Mouse (Mus musculus): ENCODE data around the gene Cdkal1.

Gene Cdkal1

GRCm38 (mm10) chr13:29637788-29638187, 217.7 kb downstream of the Cdkal1 start:
- in situ Hi-C loops (cut with MboI, MseI): no loop called here

- in situ Hi-C loops (cut with MboI, MseI): no loop called here
Measured at GRCm38 (mm10) chr13:29635581-29635980, 219.9 kb downstream of the Cdkal1 start.

GRCm38 (mm10) chr13:29631342-29631741, 224.1 kb downstream of the Cdkal1 start:
- in situ Hi-C loops (cut with MboI, MseI): no loop called here

GRCm38 (mm10) chr13:29628607-29629006, 226.9 kb downstream of the Cdkal1 start:
- in situ Hi-C loops (cut with MboI, MseI): no loop called here

GRCm38 (mm10) chr13:29627438-29628124, 227.9 kb downstream of the Cdkal1 start:
- in situ Hi-C loops (cut with MboI, MseI): no loop called here

- in situ Hi-C loops (cut with MboI, MseI): no loop called here
Measured at GRCm38 (mm10) chr13:29624929-29625328, 230.5 kb downstream of the Cdkal1 start.

GRCm38 (mm10) chr13:29623636-29624239, 231.7 kb downstream of the Cdkal1 start:
- in situ Hi-C loops (cut with MboI, MseI): no loop called here

GRCm38 (mm10) chr13:29621881-29622280, 233.6 kb downstream of the Cdkal1 start:
- in situ Hi-C loops (cut with MboI, MseI): no loop called here

- in situ Hi-C loops (cut with MboI, MseI): no loop called here
Measured at GRCm38 (mm10) chr13:29621363-29621762, 234.1 kb downstream of the Cdkal1 start.

GRCm38 (mm10) chr13:29620826-29621225, 234.6 kb downstream of the Cdkal1 start:
- in situ Hi-C loops (cut with MboI, MseI): no loop called here

- in situ Hi-C loops (cut with MboI, MseI): no loop called here
Measured at GRCm38 (mm10) chr13:29616654-29617171, 238.8 kb downstream of the Cdkal1 start.

GRCm38 (mm10) chr13:29615987-29616386, 239.5 kb downstream of the Cdkal1 start:
- in situ Hi-C loops (cut with MboI, MseI): no loop called here

- in situ Hi-C loops (cut with MboI, MseI): no loop called here
Measured at GRCm38 (mm10) chr13:29615081-29615480, 240.4 kb downstream of the Cdkal1 start.

GRCm38 (mm10) chr13:29610051-29610931, 245.2 kb downstream of the Cdkal1 start:
- in situ Hi-C loops (cut with MboI, MseI): no loop called here

GRCm38 (mm10) chr13:29609441-29609840, 246.0 kb downstream of the Cdkal1 start:
- in situ Hi-C loops (cut with MboI, MseI): loop anchor here (10.0 kb wide), 1 partner anchor 655 kb away; the partner anchor contains the start of gene Sox4

- in situ Hi-C loops (cut with MboI, MseI): loop anchor here (10.0 kb wide), 1 partner anchor 649 kb away; the partner anchor contains the start of gene Sox4
Measured at GRCm38 (mm10) chr13:29604241-29604640, 251.2 kb downstream of the Cdkal1 start.

- in situ Hi-C loops (cut with MboI, MseI): loop anchor here (10.0 kb wide), 1 partner anchor 649 kb away; the partner anchor contains the start of gene Sox4
Measured at GRCm38 (mm10) chr13:29603597-29603996, 251.9 kb downstream of the Cdkal1 start.

GRCm38 (mm10) chr13:29601033-29601432, 254.4 kb downstream of the Cdkal1 start:
- in situ Hi-C loops (cut with MboI, MseI): loop anchor here (10.0 kb wide), 1 partner anchor 646 kb away; the partner anchor contains the start of gene Sox4

- in situ Hi-C loops (cut with MboI, MseI): loop anchor here (10.0 kb wide), 1 partner anchor 645 kb away; the partner anchor contains the start of gene Sox4
Measured at GRCm38 (mm10) chr13:29599646-29600045, 255.8 kb downstream of the Cdkal1 start.

- in situ Hi-C loops (cut with MboI, MseI): no loop called here
Measured at GRCm38 (mm10) chr13:29596735-29597134, 258.7 kb downstream of the Cdkal1 start.

- in situ Hi-C loops (cut with MboI, MseI): no loop called here
Measured at GRCm38 (mm10) chr13:29593096-29593495, 262.4 kb downstream of the Cdkal1 start.

GRCm38 (mm10) chr13:29590685-29591084, 264.8 kb downstream of the Cdkal1 start:
- in situ Hi-C loops (cut with MboI, MseI): no loop called here

All from T-helper 1 cell (primary cell).